Mouse (Mus musculus) cortical plate, adult 2 months (tissue): ENCODE results near the gene 4930451I11Rik. TPM values are rescaled to one million over a fixed set of nuclear protein-coding genes. Genes with fewer than 3 reads are reported as not detected.
A peak's percentile ranks its signal among the peaks of the same experiment; 100 is the strongest.

Source experiments
- H3K27ac ChIP-seq: fragments of 200-500 bp; 2 replicates; pipeline ENCODE4 v1.5.1; 2012; ENCODE audit warnings: low read length, control low read depth, inconsistent platforms; ENCODE audit not compliant: insufficient read depth
- H3K4me1 ChIP-seq: fragments of 200-500 bp; 2 replicates; pipeline ENCODE4 v1.6.1; 2011; ENCODE audit warnings: low read length; ENCODE audit not compliant: control insufficient read depth, insufficient read depth
- H3K4me3 ChIP-seq: fragments of 200-500 bp; 2 replicates; pipeline ENCODE4 v1.5.1; 2011; ENCODE audit warnings: mild to moderate bottlenecking, low read length, control low read depth; ENCODE audit not compliant: insufficient read depth
- CTCF ChIP-seq: fragments of 200-500 bp; IDR thresholded peaks from 2 replicates; pipeline ENCODE4 v1.5.1; 2011; ENCODE audit warnings: mild to moderate bottlenecking, control low read depth, low read length; ENCODE audit not compliant: insufficient read depth; ENCODE audit errors: extremely low read depth
- POLR2A ChIP-seq: fragments of 200-500 bp; IDR thresholded peaks from 2 replicates; pipeline ENCODE4 v1.6.1; 2011; ENCODE audit warnings: mild to moderate bottlenecking, low read length, control low read depth; ENCODE audit not compliant: insufficient read depth; ENCODE audit errors: extremely low read depth
- polyA plus RNA-seq: library from polyadenylated mRNA; depleted of rRNA; stranded (reverse); fragments of >200 nt; gene quantifications from 2 replicates; pipeline ENCODE4 v1.2.3, GENCODE M21; 2012

Gene 4930451I11Rik
- polyA plus RNA-seq, 1 experiment = 0.67 TPM

GRCm38 (mm10) chr7:126821835-126822511 is 9.5 kb downstream of the 4930451I11Rik start:
- Histone ChIP-seq H3K4me3 (no peak overlapping the region; the same call in 1 of the 2 replicates), H3K4me1 (peaks cover 2% of the 10 kb centered on the region; the same call in 1 of the 2 replicates), H3K27ac (peak overlapping the region; percentile 31; the same call in 1 of the 2 replicates)
- TF ChIP-seq CTCF = peak; percentile 89
- TF ChIP-seq POLR2A = no peak

DNA sequence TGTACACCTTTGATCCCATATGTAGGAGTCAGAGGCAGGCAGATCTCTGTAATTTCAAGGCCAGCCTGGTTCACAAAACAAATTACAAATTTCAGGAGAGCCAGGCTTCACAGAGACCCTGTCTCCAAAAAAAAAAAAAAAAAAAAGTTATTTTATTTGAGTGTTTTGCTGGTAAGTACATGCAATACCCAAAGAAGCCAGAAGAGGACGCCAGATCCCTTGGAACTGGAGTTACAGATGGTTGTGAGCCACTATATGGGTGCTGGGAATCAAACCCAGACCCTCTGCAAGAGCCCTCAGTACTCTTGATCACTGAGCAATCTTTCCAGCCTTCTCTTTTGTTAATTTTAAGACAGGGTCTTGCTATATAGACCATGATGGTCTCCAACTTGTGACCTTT is 12.6 kb downstream of the 4930451I11Rik start:
- Histone ChIP-seq H3K27ac (no peak overlapping the region), H3K4me1 (0 out of 2 replicates have a peak, but pooled peaks cover 2% of the 10 kb centered on the region), H3K4me3 (no peak overlapping the region)
- TF ChIP-seq POLR2A = no peak

DNA sequence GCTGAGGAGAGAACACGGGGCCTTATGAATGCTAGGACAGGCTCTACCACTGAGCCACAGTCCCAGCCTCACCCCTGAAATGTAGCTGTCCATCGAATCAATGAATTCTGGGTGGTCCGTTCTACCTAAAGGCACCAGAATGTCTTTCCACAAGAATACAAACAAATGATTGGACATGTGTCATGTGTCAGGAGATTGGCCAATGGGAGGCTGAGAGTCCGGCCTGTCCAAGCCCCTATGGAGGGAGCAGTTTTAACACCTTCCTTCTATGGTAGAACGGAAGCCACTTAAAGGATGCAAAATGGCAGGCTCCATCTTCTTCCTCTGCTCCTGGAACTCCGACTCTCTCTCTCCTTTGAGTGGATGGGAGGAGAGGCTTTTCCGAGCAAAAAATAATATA is 13.8 kb downstream of the 4930451I11Rik start:
- TF ChIP-seq CTCF (no peak), POLR2A (no peak)
- no peak overlapping the region for H3K4me3 ChIP-seq
- H3K27ac ChIP-seq = no peak overlapping the region
- 0 out of 2 replicates have a peak, but pooled peaks cover 1% of the 10 kb centered on the region for H3K4me1 ChIP-seq

DNA sequence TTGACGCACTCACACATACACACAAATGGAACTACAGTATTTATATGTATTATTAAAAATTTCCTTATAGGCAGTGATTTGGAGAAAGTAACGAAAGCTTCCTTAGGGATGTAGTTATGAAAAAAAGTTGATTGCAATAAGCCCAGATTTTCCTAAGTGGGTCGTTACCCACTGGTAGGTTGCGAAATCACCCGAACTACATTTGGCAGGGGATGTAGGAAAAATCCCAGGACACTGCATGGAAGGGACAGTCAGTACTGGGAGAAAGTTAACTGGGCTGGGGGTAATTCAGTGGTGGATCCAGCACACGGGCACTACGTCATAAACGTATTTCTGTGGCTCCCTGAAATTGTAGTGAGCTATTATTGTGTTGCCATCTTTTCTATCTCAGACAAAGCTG is 14.9 kb downstream of the 4930451I11Rik start:
- Histone ChIP-seq H3K27ac (no peak overlapping the region), H3K4me3 (no peak overlapping the region), H3K4me1 (no peaks in the 10 kb centered on the region)
- TF ChIP-seq POLR2A = no peak
- TF ChIP-seq CTCF = no peak

DNA sequence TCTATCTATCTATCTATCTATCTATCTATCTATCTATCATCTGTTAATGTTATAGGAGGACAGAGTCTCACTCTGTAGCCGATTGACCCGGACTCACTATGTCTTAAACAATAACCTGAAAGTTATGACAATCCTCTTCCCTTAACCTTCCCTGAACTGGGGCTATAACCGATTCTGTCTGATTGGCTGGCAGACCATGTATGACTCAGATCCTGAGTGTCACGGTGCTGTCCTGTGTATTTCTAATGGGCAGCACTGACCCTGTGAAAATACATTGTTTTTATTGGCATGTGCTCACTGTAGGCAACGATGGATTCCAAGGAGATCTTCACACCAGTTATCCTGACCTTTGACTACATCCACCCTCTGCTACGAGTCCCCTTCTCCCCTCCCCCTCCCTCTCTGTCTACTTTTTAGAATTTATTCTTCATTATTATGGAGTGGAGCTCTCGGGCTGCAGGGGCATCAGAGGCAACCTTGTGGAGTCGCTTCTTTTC is 15.7 kb downstream of the 4930451I11Rik start:
- no peak overlapping the region for H3K4me3 ChIP-seq
- no peak overlapping the region for H3K27ac ChIP-seq
- TF ChIP-seq POLR2A = no peak
- no peak for TF ChIP-seq CTCF
- no peaks in the 10 kb centered on the region for H3K4me1 ChIP-seq

DNA sequence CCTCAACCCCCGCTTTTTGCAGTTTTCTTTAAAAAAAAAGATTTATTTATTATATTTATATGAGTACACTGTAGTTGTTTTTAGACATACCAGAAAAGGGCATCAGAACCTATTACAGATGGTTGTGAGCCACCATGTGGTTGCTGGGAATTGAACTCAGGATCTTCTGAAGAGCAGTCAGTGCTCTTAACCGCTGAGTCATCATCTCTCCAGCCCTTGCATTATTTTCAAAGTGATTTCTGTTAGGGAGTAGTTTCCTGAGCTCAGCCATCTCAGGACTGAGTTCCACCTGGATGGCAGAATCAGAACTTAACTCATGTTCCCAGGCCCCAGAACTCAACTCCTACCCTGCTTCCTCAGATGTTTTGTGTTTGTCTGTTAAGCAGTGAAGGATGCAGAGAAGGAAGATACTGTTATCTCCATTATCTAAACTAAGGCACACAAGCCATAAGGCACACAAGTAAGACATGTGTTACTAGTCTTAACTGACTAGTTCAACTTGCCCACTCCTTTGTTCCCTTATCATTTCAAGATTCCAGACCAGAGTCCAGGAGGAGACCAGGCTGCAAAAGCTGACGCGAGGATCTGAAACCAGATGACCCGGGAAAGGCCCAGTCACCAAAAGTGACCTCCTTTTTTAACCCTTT is 21.6 kb downstream of the 4930451I11Rik start:
- H3K27ac ChIP-seq = no peak overlapping the region
- TF ChIP-seq CTCF (no peak), POLR2A (no peak)
- H3K4me1 ChIP-seq = peaks cover 2% of the 10 kb centered on the region; the same call in 1 of the 2 replicates
- H3K4me3 ChIP-seq = no peak overlapping the region; the same call in 1 of the 2 replicates

GRCm38 (mm10) chr7:126808703-126809455 is 22.6 kb downstream of the 4930451I11Rik start:
- Histone ChIP-seq H3K4me3 (peak overlapping the region; percentile 46), H3K4me1 (peaks cover 2% of the 10 kb centered on the region; the same call in 1 of the 2 replicates), H3K27ac (no peak overlapping the region)
- no peak for TF ChIP-seq POLR2A
- no peak for TF ChIP-seq CTCF

GRCm38 (mm10) chr7:126807405-126807804 is 24.0 kb downstream of the 4930451I11Rik start:
- TF ChIP-seq CTCF (no peak), POLR2A (no peak)
- H3K4me1 ChIP-seq = peaks cover 2% of the 10 kb centered on the region; the same call in 1 of the 2 replicates
- H3K4me3 ChIP-seq = no peak overlapping the region
- no peak overlapping the region for H3K27ac ChIP-seq

DNA sequence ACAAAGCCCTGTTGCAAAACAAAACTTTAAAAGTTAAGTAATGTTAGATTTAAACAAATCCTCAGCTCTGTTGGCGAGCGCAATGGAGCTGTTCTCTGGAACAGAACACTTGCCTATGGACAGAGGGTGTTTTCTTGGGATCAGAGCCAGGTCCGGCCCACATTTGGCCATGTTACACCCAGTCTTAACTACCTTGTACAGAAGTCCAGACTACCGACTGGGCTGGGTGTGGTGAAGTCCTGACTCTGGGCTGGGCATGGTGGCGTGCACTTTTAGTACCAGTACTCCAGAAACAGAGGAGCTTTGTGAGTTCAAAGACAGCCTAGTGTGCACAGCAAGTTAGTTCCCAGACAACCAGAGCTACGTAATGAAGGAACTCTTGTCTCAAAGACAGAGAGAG is 24.5 kb downstream of the 4930451I11Rik start:
- Histone ChIP-seq H3K4me1 (peaks cover 2% of the 10 kb centered on the region; the same call in 1 of the 2 replicates), H3K27ac (no peak overlapping the region), H3K4me3 (no peak overlapping the region)
- TF ChIP-seq POLR2A = no peak
- no peak for TF ChIP-seq CTCF
